Mouse (Mus musculus) cerebellum, postnatal 36 days (tissue): ENCODE measurements around the gene Atp6v1fnb.

Source experiments
- DNase-seq, 2 experiments: peaks; one replicate each; pipeline ENCODE4 v3.0.0; 2021 to 2022; ENCODE audit warnings: mixed read lengths in 2 of 2

Gene Atp6v1fnb

DNA sequence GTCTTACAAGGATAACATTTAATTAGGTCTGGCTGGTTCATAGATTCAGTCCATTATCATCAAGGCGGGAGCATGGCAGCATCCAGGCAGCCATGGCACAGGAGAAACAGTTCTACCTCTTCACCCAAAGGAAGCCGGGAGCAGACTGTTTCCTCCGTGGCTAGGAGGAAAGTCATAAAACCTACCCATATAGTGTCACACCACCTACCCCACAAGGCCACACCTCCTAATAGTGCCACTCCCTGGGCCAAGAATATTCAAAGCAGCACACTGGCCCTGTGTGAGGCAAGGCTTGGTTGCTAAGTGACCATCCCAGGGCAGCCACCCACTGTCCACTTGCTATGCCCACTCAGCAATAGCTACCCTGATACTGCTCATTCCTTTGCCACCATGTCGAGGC is at the start of gene Atp6v1fnb:
TSS of gene Atp6v1fnb (plus strand) at position 301 of the 400 bp plus-strand sequence.
- DNase-seq: no peak

DNA sequence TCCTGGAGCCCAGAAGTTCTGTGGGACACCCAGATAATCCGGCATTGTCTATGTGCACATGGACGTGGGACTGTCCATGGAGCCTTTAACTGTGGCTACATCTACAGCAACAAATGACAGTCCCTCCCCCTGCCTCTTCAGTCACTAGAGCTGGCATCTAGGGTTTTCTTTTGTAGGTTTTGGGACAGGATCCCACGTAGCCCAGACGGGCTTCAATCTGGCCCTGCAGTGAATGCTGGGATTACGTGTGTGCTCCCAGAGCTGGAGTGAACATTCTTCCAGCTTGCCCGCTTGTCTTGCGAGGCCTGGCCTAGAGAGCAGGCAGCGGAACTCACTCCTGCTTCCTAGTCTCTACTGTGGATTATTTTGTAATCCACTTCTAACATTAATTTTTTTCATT is 46.1 kb upstream of the Atp6v1fnb start:
- no peak for DNase-seq

DNA sequence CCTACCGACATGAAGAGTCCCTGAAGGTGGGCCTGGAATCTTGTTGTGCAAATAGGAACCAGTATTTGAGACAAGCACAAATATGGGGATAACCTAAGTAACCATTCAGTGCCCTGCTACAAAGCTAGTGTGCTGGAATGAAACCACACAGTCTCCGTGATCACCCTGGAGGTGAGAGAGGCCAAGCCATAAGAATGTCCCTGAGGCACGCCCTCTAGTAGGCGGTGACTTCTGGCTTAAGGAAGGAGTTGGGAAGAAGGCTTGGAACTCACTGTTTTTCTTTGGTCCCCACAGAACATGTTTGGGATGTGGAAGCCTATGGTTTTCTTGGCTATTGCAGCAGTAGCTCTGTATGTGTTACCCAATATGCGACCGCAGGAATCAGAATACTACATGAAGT is 44.9 kb upstream of the Atp6v1fnb start:
- DNase-seq: no peak

DNA sequence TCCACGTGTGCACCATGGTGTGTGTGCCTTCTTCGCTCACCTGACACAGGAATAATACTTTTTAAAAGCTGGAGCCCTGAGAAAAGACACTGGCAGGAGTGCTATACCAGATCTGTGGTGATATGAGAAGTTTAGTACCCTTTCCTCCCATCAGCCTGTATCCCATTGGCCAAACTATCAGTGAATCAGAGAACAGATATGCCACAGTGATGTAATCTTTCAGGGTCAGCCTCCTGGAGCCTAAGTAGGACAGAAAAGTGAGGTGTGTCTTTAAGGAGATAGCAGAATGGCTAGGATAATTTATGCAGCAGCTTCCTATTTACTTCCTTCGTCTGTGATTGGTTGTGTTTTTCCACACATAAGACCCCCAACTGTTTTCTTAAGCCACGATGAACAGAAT is 43.1 kb upstream of the Atp6v1fnb start:
- no peak for DNase-seq

DNA sequence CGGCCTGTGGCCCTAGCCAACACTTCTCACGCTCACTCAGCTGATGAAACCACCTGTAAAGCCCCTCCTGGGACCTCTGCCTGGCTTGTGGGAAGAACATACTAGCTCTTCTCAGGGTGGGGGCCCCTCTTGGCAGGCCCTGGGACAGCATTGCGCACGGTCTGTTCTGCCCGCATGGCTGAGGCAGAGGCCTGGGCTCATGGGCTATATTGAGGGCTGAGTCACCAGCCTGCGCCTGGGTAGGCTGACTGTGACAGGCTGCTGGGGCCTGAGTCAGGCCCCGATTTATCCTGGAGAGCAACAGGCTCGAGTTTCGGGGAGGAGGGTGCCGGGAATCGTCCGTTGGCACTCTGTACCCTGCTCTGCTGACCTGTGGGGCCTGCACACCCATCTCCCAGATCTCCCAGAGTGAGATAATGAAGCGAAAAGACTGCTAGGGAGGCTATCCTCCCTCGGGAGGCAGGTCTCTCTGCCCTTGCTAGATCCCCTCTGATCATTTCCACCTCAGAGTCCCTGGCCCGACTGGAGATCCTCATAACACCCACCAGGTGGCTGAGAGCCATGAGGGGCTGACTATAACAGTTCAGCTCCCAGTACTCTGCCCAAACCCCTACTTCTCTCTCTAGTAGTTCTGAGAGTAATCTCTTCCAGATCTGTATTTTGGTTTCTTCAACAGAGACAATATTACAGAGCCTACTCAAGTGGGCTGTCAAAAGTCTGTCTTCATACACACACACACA is 40.4 kb upstream of the Atp6v1fnb start:
- DNase-seq: no peak

DNA sequence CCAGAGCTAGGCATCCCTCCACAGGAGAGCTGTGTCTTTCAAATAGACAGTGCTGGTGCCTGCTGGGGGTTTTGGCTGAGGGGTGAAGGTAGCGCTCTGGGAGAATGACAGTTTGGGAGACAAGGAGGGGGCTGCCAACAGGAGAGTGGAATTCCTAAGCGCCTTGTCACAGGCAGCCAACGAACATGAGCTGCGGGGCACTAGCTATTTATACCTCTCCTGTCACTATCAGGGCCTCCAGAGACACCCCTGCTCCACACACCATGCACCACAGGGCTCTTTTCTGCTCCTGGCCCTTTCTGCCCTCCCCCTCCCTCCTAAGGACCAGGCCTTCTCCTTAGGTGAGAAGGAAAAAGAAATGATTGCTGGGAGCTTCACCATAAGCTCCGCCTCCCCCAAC is 39.8 kb upstream of the Atp6v1fnb start:
- no peak for DNase-seq

DNA sequence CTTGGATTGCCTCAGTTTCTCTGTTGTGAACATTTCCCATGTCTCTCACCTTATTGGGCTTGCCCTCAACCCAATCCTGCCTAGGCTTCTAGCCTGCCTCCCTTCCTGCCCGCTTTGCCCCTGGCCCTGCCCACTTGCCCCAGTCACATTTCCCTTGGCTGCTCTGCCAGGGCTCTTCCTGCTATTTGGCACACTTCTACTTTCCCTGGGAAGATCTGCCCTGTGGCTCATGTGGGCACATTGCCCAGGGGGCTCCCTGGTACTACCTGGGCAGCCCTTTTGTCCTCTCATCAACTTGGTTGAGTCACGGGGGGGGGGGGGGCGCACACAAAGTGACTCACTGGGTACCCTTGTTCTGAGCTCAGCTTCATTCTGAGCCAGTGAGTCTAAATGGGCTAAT is 39.1 kb upstream of the Atp6v1fnb start:
- DNase-seq: no peak

DNA sequence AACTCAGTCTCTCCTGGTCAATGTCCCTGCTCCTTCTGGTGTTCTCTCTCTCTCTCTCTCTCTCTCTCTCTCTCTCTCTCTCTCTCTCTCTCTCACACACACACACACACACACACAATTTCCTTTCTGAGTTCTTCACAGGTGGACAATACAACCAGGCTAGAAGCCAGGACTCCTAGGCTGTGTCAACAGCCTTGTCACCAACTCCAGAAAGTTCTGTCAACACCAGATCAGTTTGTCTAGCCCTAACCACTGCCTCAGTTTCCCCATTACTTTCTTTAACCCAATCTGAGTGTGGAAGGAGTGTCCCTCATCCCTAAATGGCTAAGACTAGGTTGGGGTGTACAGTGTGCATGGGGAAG is 38.6 kb upstream of the Atp6v1fnb start:
- no peak for DNase-seq

DNA sequence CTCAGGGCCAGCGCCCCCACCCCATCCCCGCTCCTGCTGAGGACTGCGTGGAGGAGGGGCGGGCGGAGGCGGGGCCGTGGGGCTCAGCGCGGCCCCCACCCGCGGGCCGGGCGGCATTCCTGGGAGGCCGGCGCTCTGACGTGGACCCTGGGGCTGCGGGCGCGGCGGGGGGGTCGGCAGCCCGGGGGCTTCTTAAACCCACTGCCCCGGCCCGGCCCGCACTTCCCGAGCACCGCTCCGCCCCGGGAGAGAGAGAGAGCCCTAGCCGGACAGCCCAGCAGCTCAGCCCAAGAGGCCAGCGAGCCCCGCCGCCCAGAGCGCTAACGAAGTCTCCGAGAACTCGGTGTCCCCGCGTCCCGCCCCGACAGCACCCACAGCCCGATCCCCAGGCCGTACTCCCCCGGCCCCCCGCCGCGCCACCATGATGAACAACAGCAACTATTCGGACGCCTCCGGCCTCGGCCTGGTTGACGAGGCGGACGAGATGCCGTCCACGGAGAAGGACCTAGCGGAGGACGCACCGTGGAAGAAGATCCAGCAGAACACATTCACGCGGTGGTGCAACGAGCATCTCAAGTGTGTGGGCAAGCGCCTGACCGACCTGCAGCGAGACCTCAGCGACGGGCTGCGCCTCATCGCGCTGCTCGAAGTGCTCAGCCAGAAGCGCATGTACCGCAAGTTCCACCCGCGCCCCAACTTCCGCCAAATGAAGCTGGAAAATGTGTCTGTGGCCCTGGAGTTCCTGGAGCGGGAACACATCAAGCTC is 38.0 kb upstream of the Atp6v1fnb start, which contains the start of gene Flnc:
TSS of gene Flnc (plus strand) at position 219 of the 766 bp plus-strand sequence.
- DNase-seq: peak in 1 of 2 experiments; percentile 9

DNA sequence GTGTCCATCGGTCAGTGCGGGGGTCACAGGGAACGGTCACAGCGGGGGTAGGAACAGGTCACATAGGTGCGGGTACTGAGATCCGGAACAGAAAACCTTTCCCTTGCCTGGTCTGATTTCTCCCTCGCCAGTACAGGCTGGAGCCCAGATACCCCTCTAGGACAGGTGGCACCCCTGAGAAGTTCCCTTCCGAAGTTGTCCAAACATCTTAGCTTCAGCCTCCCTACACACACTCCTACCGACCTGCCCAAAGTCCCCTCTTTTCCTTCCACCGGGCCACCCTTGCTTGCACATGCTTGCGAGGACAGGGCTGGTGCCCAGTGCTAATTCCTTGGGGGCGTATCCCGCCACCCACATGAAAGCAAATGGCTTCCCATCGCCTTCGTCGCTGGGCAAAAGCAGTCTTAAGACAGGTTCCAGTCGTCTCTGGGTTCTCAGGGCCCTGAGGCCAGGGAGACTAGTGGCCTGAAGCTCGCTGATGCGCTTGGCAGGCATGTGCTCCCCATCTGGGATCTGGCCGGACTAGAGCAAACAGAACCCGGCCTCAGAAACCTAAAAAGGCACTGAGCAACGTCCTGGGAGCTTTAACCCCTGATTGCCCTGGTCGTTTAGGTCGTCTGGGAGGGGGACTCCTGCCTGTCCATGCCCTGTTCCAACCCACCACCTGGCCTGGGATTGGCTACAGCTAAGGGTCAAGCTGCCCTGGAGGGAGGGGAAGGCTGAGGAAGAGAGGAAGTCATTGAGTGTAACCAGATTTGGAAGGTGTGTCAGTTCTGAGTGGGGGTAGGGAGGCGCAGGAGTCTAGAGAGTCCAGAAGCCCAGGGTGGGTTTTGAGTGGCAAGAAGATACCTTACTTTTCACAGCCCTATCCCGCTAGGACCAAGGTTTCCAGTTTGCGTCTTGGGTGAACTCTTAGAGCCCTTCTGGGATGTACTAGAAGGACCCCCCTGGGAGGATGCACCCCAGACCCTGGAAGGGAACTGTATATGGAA is 37.1 kb upstream of the Atp6v1fnb start:
- peak in 1 of 2 experiments; percentile 8 for DNase-seq

DNA sequence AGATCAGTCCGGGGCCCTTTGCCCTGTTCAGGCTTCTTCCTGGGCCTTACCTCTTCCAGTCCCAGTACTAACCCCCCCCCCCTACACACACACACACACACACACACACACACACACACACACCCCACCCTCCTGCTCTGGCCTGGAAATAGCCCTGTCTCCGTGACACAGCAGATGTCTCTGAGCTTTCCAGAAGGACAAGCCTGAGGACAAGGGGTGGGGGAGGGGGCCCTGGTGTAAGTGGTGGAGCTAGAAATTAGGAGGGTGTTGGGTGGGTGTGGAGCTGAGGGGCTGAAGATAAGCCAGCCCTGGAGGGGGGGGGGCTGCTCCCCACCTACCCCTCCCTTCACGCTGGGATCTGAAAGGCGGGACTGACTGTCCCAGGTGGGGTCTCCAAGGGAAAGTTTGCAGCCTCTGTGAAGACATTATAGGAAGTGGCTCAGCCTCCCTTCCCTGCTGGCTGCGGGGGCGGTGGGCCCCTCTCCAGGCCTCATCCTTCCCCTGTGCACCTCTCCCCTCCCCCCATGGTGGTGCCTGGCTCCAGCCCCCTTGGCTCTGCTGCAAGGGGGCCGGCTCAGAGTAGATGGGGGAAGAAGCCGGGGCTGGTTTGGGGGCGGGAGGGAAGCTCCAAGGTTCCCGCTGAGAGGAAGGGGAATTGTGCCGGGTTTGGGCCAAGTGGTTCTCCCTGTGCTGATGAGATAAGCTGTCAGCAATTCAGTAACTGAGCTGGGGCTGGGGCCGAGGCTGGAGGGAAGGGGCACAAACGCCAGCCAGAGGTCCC is 36.1 kb upstream of the Atp6v1fnb start:
- DNase-seq: no peak

DNA sequence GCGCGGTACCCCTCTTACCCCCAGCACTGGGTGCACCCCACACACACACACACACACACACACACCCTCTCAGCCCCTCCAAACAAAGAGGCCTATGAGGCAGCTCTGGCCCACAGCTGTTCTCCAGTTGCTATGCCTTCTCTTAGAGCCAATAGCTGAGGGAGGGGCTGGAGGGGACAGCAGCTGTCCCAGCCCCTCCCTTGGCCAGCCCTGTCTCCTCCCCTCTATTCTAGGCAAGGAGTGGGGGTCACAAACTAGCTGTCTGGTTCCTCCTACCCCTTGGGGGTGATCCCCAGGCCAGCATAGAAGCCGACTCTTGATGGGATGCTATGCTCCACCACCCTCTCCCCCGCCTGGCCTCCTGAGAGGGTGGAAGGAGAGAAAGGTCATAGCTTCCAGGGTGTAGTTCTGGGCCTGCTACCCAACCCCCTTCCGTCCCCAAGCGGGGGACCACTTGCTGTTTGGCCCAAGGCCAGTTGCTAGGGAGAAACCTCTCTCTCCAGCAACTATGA is 35.2 kb upstream of the Atp6v1fnb start:
- DNase-seq: no peak

DNA sequence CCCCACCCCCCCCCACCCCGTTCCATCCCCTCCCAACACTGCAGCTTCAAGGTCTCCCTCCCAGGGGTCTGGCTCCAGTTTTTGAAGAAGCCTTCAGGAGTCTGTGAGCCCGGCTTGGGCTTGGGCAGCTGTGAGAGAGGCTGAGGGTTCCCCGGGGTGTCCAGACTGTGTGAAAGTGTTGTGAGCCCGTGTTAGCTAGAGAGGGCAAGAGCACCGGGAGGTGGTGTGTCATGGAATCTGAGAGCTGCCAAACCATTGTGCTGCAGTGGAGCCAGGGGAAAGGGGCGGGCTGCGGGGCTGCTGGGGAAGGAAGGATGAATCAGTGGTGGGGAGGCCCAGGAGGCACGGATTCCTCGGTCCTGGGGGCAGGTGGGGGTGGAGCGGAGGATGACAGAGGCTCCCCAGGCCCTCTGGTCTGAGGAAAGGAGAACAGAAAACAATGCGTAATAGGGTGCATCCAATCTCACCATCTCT is 34.7 kb upstream of the Atp6v1fnb start:
- no peak for DNase-seq

DNA sequence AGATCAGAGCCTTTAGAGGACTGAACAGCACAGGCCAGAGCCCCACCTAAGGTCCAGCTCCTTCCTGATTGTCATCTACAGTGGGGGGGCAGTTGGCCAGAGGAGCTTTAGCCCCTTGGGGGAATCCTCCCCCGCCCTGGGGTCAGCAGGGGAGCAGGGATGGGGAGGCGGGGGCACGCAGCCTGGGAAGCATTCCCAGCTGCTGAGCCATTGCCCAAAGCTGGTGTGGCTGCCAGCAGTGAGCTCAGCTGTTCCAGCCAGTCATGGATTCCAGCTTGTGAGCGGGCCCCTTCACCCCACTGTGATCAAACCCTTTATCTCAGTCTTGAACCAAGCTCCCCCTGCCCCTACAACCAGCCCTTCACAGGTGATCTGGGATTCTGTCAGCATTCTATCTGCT is 32.0 kb upstream of the Atp6v1fnb start:
- no peak for DNase-seq

DNA sequence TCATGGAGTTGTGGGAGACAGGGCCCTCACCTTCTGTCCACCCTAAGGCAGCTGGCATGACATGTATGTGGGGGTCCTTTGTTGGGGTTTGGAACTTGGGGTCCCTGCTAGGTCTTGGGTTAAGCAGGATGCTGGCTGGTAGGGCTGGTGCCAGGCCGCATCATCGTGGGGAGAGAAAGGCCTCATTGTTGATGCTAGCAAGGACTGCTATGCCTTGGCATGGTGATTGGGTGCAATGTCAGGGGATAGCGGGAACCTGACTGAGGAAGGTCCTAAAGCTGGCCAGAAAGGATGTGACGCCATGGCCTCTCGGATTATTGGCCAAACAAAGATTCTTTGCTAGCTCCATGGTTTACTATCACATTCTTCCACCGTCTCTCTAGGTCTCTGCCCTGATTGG is 31.4 kb upstream of the Atp6v1fnb start:
- no peak for DNase-seq

DNA sequence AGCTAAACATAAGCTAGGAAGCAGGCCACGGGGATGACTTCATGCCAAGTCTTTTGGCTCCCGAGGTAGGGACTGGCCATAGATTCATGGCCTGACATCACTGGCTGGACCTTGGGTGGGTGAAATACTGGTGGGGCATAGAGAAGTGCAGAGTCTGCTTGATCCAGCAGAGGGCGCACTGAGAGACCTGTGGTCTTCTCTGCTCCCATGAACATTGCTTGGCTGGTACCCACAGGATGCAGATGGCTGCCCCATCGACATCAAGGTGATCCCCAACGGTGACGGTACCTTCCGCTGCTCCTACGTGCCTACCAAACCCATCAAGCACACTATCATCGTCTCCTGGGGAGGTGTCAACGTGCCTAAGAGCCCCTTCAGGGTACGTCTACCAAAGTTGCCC is 26.5 kb upstream of the Atp6v1fnb start:
- DNase-seq: peak; percentile 17 to 26

DNA sequence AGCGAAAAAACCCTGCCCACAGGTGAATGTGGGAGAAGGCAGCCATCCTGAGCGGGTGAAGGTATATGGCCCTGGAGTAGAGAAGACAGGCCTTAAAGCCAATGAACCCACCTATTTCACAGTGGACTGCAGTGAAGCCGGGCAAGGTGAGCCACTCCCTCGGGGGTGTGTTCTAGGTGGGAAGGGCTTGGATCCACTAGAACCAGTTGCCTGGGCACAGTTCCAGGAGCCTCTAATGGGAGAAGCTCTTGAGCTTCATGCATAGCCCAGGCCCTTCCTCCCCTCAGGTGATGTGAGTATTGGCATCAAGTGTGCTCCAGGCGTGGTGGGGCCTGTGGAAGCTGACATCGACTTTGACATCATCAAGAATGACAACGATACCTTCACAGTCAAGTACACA is 25.9 kb upstream of the Atp6v1fnb start:
- no peak for DNase-seq

DNA sequence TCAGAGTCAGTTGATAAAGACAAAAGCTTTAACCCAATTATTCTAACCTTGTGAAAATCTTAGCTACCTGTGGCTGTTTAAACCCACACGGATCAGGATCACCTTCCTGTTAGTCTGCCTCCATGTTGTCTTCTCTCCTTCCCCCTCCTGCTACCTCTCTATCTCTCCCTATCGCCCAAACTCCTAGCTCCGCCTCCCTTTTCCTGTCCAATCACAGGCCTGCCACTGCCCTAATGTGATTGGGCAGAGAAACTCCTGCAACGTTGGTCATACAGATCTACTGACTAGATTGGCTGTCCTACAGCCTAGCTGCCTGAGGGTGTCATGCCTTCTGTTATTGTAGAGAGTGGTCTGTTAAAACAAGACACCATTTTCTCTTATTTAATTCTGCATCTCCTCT is 21.4 kb upstream of the Atp6v1fnb start:
- no peak for DNase-seq

DNA sequence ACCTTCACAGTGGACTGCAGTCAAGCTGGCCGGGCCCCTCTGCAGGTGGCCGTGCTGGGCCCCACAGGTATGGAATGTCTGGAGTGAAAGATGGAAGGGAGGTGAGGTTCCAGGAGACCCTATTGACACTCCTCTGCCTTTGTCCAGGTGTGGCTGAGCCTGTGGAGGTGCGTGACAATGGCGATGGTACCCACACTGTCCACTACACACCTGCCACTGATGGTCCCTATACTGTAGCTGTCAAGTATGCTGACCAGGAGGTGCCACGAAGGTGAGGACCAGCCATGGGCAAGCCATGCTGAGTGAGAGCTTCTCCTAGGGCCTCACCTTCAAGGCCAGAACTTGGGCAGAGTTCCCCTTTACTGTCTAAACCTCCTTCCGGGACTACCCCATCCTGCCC is 20.6 kb upstream of the Atp6v1fnb start:
- no peak for DNase-seq

DNA sequence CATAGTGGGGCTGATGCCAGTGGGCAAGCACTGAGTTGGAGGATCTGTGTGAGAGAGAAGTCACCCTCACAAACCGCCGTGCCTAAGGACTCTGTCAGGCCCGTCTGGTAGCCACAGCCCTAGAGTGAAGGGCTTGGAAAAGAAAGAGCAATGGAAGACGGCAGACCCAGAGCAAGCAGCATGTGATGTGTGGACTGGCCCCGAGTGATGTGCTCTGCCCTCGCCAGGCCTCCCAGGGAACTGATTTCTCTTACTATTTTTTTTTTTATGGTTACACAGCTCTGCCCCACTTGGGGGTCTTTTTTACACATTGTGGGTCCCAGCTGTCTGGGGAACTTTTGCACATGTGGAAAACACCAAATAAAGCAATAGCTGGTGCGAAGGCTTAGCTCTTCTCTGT is 9.7 kb upstream of the Atp6v1fnb start:
- no peak for DNase-seq

DNA sequence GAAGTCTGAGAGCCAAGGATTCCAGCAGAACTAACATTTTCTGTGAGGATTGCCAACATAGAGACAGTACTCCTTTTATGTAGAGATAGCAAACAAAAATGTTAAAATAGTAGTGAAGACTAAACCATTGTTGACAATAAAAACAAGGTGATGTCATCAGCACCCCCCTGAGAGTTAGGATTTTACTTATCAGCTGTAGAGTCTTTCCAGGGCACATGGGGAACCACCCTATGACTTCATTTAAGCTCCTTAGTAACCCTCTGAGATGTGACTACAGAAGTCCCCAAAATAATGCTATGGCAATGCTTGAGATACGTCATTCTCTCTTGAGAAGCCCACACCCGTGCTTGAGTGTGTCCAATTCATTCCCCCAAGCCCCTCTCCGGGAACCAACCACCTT is 7.8 kb upstream of the Atp6v1fnb start:
- DNase-seq: no peak
